Mouse (Mus musculus): Measurements from ENCODE around the gene Cotl1.

The Cotl1 gene

GRCm38 (mm10) chr8:119801168-119801567 is 39.2 kb downstream of the Cotl1 start:
- in situ Hi-C loops (cut with MboI; ENCODE audit: low pct_unique_long_range_greater_than_20kb in 1 of 2, low sequenced_read_pairs in 2 of 2, unreplicated experiment in 1 of 2) = no loop called here

- in situ Hi-C loops (cut with MboI; ENCODE audit: low pct_unique_long_range_greater_than_20kb in 1 of 2, low sequenced_read_pairs in 2 of 2, unreplicated experiment in 1 of 2) = loop anchor here in 1 of 2 experiments (5.0 kb wide), 1 partner anchor 38 kb away; no protein-coding TSS in a partner anchor
Observed at GRCm38 (mm10) chr8:119798965-119799264, 41.4 kb downstream of the Cotl1 start.

- in situ Hi-C loops (cut with MboI; ENCODE audit: low pct_unique_long_range_greater_than_20kb in 1 of 2, low sequenced_read_pairs in 2 of 2, unreplicated experiment in 1 of 2) = loop anchor here in 1 of 2 experiments (5.0 kb wide), 1 partner anchor 39 kb away; no protein-coding TSS in a partner anchor
Observed at GRCm38 (mm10) chr8:119798170-119798964, 42.0 kb downstream of the Cotl1 start.

GRCm38 (mm10) chr8:119795651-119796050 is 44.7 kb downstream of the Cotl1 start:
- in situ Hi-C loops (cut with MboI; ENCODE audit: low pct_unique_long_range_greater_than_20kb in 1 of 2, low sequenced_read_pairs in 2 of 2, unreplicated experiment in 1 of 2) = loop anchor here in 1 of 2 experiments (5.0 kb wide), 1 partner anchor 42 kb away; no protein-coding TSS in a partner anchor

- in situ Hi-C loops (cut with MboI; ENCODE audit: low pct_unique_long_range_greater_than_20kb in 1 of 2, low sequenced_read_pairs in 2 of 2, unreplicated experiment in 1 of 2) = loop anchor here in 1 of 2 experiments (5.0 kb wide), 1 partner anchor 43 kb away; no protein-coding TSS in a partner anchor
Observed at GRCm38 (mm10) chr8:119794689-119795088, 45.7 kb downstream of the Cotl1 start.

- in situ Hi-C loops (cut with MboI; ENCODE audit: low pct_unique_long_range_greater_than_20kb in 1 of 2, low sequenced_read_pairs in 2 of 2, unreplicated experiment in 1 of 2) = no loop called here
Observed at GRCm38 (mm10) chr8:119791804-119792704, 48.3 kb downstream of the Cotl1 start.

GRCm38 (mm10) chr8:119789581-119789980 is 50.8 kb downstream of the Cotl1 start:
- in situ Hi-C loops (cut with MboI; ENCODE audit: low pct_unique_long_range_greater_than_20kb in 1 of 2, low sequenced_read_pairs in 2 of 2, unreplicated experiment in 1 of 2) = loop anchor here in 1 of 2 experiments (10.0 kb wide), 1 partner anchor 55 kb away; the partner anchor contains the start of gene Cotl1

- in situ Hi-C loops (cut with MboI; ENCODE audit: low pct_unique_long_range_greater_than_20kb in 1 of 2, low sequenced_read_pairs in 2 of 2, unreplicated experiment in 1 of 2) = loop anchor here in 1 of 2 experiments (10.0 kb wide), 1 partner anchor 56 kb away; the partner anchor contains the start of gene Cotl1
Observed at GRCm38 (mm10) chr8:119788607-119789381, 51.5 kb downstream of the Cotl1 start.

- in situ Hi-C loops (cut with MboI; ENCODE audit: low pct_unique_long_range_greater_than_20kb in 1 of 2, low sequenced_read_pairs in 2 of 2, unreplicated experiment in 1 of 2) = loop anchor here in 1 of 2 experiments (10.0 kb wide), 1 partner anchor 57 kb away; the partner anchor contains the start of gene Cotl1
Observed at GRCm38 (mm10) chr8:119787341-119787740, 53.0 kb downstream of the Cotl1 start.

- in situ Hi-C loops (cut with MboI; ENCODE audit: low pct_unique_long_range_greater_than_20kb in 1 of 2, low sequenced_read_pairs in 2 of 2, unreplicated experiment in 1 of 2) = loop anchor here in 1 of 2 experiments (10.0 kb wide), 1 partner anchor 58 kb away; the partner anchor contains the start of gene Cotl1
Observed at GRCm38 (mm10) chr8:119786871-119787270, 53.5 kb downstream of the Cotl1 start.

- in situ Hi-C loops (cut with MboI; ENCODE audit: low pct_unique_long_range_greater_than_20kb in 1 of 2, low sequenced_read_pairs in 2 of 2, unreplicated experiment in 1 of 2) = loop anchor here in 1 of 2 experiments (10.0 kb wide), 1 partner anchor 59 kb away; the partner anchor contains the start of gene Cotl1
Observed at GRCm38 (mm10) chr8:119785764-119786405, 54.5 kb downstream of the Cotl1 start.

GRCm38 (mm10) chr8:119784676-119785075 is 55.7 kb downstream of the Cotl1 start:
- in situ Hi-C loops (cut with MboI; ENCODE audit: low pct_unique_long_range_greater_than_20kb in 1 of 2, low sequenced_read_pairs in 2 of 2, unreplicated experiment in 1 of 2) = loop anchor here in 1 of 2 experiments (10.0 kb wide), 1 partner anchor 60 kb away; the partner anchor contains the start of gene Cotl1

- in situ Hi-C loops (cut with MboI; ENCODE audit: low pct_unique_long_range_greater_than_20kb in 1 of 2, low sequenced_read_pairs in 2 of 2, unreplicated experiment in 1 of 2) = loop anchor here in 1 of 2 experiments (10.0 kb wide), 1 partner anchor 61 kb away; the partner anchor contains the start of gene Cotl1
Observed at GRCm38 (mm10) chr8:119784141-119784574, 56.2 kb downstream of the Cotl1 start.

GRCm38 (mm10) chr8:119783579-119783978 is 56.8 kb downstream of the Cotl1 start:
- in situ Hi-C loops (cut with MboI; ENCODE audit: low pct_unique_long_range_greater_than_20kb in 1 of 2, low sequenced_read_pairs in 2 of 2, unreplicated experiment in 1 of 2) = loop anchor here in 1 of 2 experiments (10.0 kb wide), 1 partner anchor 61 kb away; the partner anchor contains the start of gene Cotl1

GRCm38 (mm10) chr8:119782715-119783114 is 57.6 kb downstream of the Cotl1 start:
- in situ Hi-C loops (cut with MboI; ENCODE audit: low pct_unique_long_range_greater_than_20kb in 1 of 2, low sequenced_read_pairs in 2 of 2, unreplicated experiment in 1 of 2) = loop anchor here in 1 of 2 experiments (10.0 kb wide), 1 partner anchor 62 kb away; the partner anchor contains the start of gene Cotl1

- in situ Hi-C loops (cut with MboI; ENCODE audit: low pct_unique_long_range_greater_than_20kb in 1 of 2, low sequenced_read_pairs in 2 of 2, unreplicated experiment in 1 of 2) = loop anchor here in 1 of 2 experiments (10.0 kb wide), 1 partner anchor 64 kb away; the partner anchor contains the start of gene Cotl1
Observed at GRCm38 (mm10) chr8:119781086-119781840, 59.1 kb downstream of the Cotl1 start.

Data from mouse embryonic stem cell (cell line).